Mouse (Mus musculus) kidney, embryonic 16.5 days (tissue): ENCODE results near the gene Lrrc75b. TPM values are rescaled to one million over a fixed set of nuclear protein-coding genes. Genes with fewer than 3 reads are reported as not detected.
A peak's percentile ranks its signal among the peaks of the same experiment; 100 is the strongest.
"Not testable (repeated sequence)": the region's sequence is repeated elsewhere in the genome, so short reads cannot be mapped to it uniquely, and the experiment has no call there.

Experiments used
- ATAC-seq: fragments of 200-750 bp; cut with Nextera tagmentation; 2 replicates; pipeline ENCODE4 v1.8.0; 2017; ENCODE audit warnings: moderate TSS enrichment; ENCODE audit not compliant: low FRiP score, low TSS enrichment
- H3K27ac ChIP-seq: fragments of 300-500 bp; sonication (generic); 2 replicates; pipeline ENCODE4 v1.5.1; 2014; ENCODE audit warnings: low read length
- H3K27me3 ChIP-seq: fragments of 300-500 bp; sonication (generic); 2 replicates; pipeline ENCODE4 v1.6.1; 2014; ENCODE audit warnings: low read length, control low read depth, mixed read lengths; ENCODE audit not compliant: insufficient read depth
- H3K36me3 ChIP-seq: fragments of 300-500 bp; sonication (generic); 2 replicates; pipeline ENCODE4 v1.6.1; 2014; ENCODE audit warnings: low read length, control low read depth, mixed read lengths; ENCODE audit not compliant: insufficient read depth
- H3K4me1 ChIP-seq: fragments of 300-500 bp; sonication (generic); 2 replicates; pipeline ENCODE4 v1.6.1; 2014; ENCODE audit warnings: low read length, control low read depth, mixed read lengths; ENCODE audit not compliant: insufficient read depth
- H3K4me2 ChIP-seq: fragments of 300-500 bp; sonication (generic); replicated peaks from 2 replicates; pipeline ENCODE4 v1.6.1; 2014; ENCODE audit warnings: low read depth, low read length
- H3K4me3 ChIP-seq: fragments of 300-500 bp; sonication (generic); 2 replicates; pipeline ENCODE4 v1.5.1; 2014; ENCODE audit warnings: mild to moderate bottlenecking, low read length
- H3K9ac ChIP-seq: fragments of 300-500 bp; sonication (generic); replicated peaks from 2 replicates; pipeline ENCODE4 v1.6.1; 2014; ENCODE audit warnings: low read length
- H3K9me3 ChIP-seq: fragments of 300-500 bp; sonication (generic); 2 replicates; pipeline ENCODE4 v1.6.1; 2016; ENCODE audit warnings: low read length, control low read depth
- WGBS: fragments of 180-500 bp; shearing (Covaris S2); extraction: QIAGEN DNeasy Blood & Tissue Kit; methylation state at CpG from one replicate; pipeline ENCODE4 v1.1.7; 2014; 5-methylcytosine and 5-hydroxymethylcytosine counted together
- polyA plus RNA-seq: library from polyadenylated mRNA; unstranded; fragments of >200 nt; fragmentation: Nextera tagmentation; extraction: Ambion mirVana; gene quantifications from 2 replicates; pipeline ENCODE4 v1.2.1, GENCODE M21; 2015

Gene Lrrc75b
- polyA plus RNA-seq, 1 experiment from 2014 or later = 3.8 TPM

- peak overlapping the region; percentile 45 for H3K4me2 ChIP-seq
- ATAC-seq = no peak; the same call in 1 of the 2 replicates
- no peak overlapping the region for H3K4me3 ChIP-seq
- peak overlapping the region; percentile 31 for H3K27ac ChIP-seq
- 27% methylated on average over 10 of the region's 10 CpGs for WGBS
- 0 out of 2 replicates have a peak overlapping the region, but pooled peaks have one; percentile 13 for H3K9ac ChIP-seq
- no peaks in the 10 kb centered on the region for H3K27me3 ChIP-seq
- H3K9me3 ChIP-seq = no peaks in the 10 kb centered on the region
- H3K4me1 ChIP-seq = peaks cover 26% of the 10 kb centered on the region
- no peaks in the 10 kb centered on the region for H3K36me3 ChIP-seq
Measured at GRCm38 (mm10) chr10:75570981-75571657, 11.0 kb upstream of the Lrrc75b start.

- Histone ChIP-seq H3K4me2 (peak overlapping the region; percentile 45), H3K9me3 (no peaks in the 10 kb centered on the region), H3K27me3 (no peaks in the 10 kb centered on the region), H3K27ac (peak overlapping the region; percentile 67; the same call in 1 of the 2 replicates), H3K4me3 (peak overlapping the region; percentile 45), H3K9ac (peak overlapping the region; percentile 58), H3K4me1 (peaks cover 30% of the 10 kb centered on the region), H3K36me3 (no peaks in the 10 kb centered on the region)
- no peak for ATAC-seq
- WGBS = 18% methylated on average over 4 of the region's 4 CpGs
Measured at GRCm38 (mm10) chr10:75568851-75569250, 8.7 kb upstream of the Lrrc75b start.

GRCm38 (mm10) chr10:75568441-75568840, 8.3 kb upstream of the Lrrc75b start:
- Histone ChIP-seq H3K27ac (peak overlapping the region; percentile 67), H3K27me3 (no peaks in the 10 kb centered on the region), H3K4me3 (peak overlapping the region; percentile 45), H3K4me1 (peaks cover 26% of the 10 kb centered on the region), H3K36me3 (no peaks in the 10 kb centered on the region), H3K9ac (peak overlapping the region; percentile 58), H3K4me2 (peak overlapping the region; percentile 45), H3K9me3 (no peaks in the 10 kb centered on the region)
- 4% methylated on average over 11 of the region's 11 CpGs for WGBS
- ATAC-seq = peak; percentile 43

DNA sequence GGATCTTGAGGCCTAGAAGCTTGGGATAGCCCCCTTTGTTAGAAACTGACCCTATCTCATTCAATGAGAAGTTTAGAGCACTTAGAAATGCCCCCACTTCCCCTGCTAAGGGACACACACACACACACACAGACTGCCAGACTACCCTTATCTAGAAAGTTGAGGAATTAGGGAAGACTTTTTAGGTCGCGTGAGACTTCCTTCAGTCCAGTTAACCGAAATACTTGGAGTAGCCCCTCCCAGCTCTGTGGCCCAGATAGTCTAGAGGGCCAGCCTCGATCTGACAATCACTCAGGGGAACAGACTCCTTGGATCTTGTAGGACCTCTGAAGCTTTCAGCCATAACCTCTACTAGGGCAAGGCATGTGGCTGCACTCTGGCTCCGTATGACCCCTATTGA, 7.9 kb upstream of the Lrrc75b start:
- H3K36me3 ChIP-seq = no peaks in the 10 kb centered on the region
- peaks cover 25% of the 10 kb centered on the region for H3K4me1 ChIP-seq
- peak overlapping the region; percentile 45 for H3K4me2 ChIP-seq
- H3K9me3 ChIP-seq = no peaks in the 10 kb centered on the region
- H3K4me3 ChIP-seq = peak overlapping the region; percentile 45
- no peaks in the 10 kb centered on the region for H3K27me3 ChIP-seq
- 27% methylated on average over 5 of the region's 5 CpGs for WGBS
- peak overlapping the region; percentile 67 for H3K27ac ChIP-seq
- peak overlapping the region; percentile 58; the same call in 1 of the 2 replicates for H3K9ac ChIP-seq
- no peak for ATAC-seq

DNA sequence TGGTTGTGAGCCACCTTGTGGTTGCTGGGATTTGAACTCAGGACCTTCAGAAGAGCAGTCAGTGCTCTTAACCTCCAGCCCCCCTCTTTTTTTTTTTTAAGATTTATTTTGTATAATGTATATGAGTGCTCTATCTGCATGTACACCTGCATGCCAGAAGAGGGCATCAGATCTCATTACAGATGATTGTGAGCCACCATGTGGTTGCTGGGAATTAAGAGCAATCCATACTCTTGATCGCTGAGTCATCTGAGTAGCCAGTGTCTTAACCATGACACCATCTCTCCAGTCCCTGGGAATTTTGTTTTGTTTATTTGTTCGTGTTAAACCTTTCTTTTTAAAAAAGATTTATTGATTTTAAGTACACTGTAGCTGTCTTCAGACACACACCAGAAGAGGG, 6.6 kb upstream of the Lrrc75b start:
- not testable (repeated sequence) for H3K4me3 ChIP-seq, H3K9me3 ChIP-seq, H3K27me3 ChIP-seq, ATAC-seq, H3K36me3 ChIP-seq, H3K9ac ChIP-seq
- 83% methylated on average over 2 of the region's 2 CpGs for WGBS
- Histone ChIP-seq H3K4me1 (peaks cover 24% of the 10 kb centered on the region), H3K4me2 (0 out of 2 replicates have a peak overlapping the region, but pooled peaks have one; percentile 28), H3K27ac (peak overlapping the region; percentile 89)

GRCm38 (mm10) chr10:75566321-75566720, 6.2 kb upstream of the Lrrc75b start:
- no peak; the same call in 1 of the 2 replicates for ATAC-seq
- Histone ChIP-seq H3K4me1 (peaks cover 20% of the 10 kb centered on the region), H3K27me3 (peaks cover 5% of the 10 kb centered on the region; the same call in 1 of the 2 replicates), H3K27ac (peak overlapping the region; percentile 89), H3K4me3 (peak overlapping the region; percentile 21), H3K9me3 (no peaks in the 10 kb centered on the region), H3K36me3 (no peaks in the 10 kb centered on the region), H3K4me2 (peak overlapping the region; percentile 28; the same call in 1 of the 2 replicates), H3K9ac (peak overlapping the region; percentile 22; the same call in 1 of the 2 replicates)
- WGBS = 66% methylated on average over 5 of the region's 5 CpGs

GRCm38 (mm10) chr10:75565906-75566305, 5.8 kb upstream of the Lrrc75b start:
- Histone ChIP-seq H3K4me3 (peak overlapping the region; percentile 21), H3K9ac (no peak overlapping the region; the same call in 1 of the 2 replicates), H3K4me1 (peaks cover 18% of the 10 kb centered on the region), H3K4me2 (no peak overlapping the region), H3K36me3 (no peaks in the 10 kb centered on the region), H3K27me3 (peaks cover 9% of the 10 kb centered on the region), H3K27ac (peak overlapping the region; percentile 89), H3K9me3 (no peaks in the 10 kb centered on the region)
- peak; percentile 90 for ATAC-seq
- WGBS = 50% methylated on average over 7 of the region's 7 CpGs

- Histone ChIP-seq H3K4me1 (peaks cover 22% of the 10 kb centered on the region), H3K9ac (no peak overlapping the region; the same call in 1 of the 2 replicates), H3K4me3 (0 out of 2 replicates have a peak overlapping the region, but pooled peaks have one; percentile 0), H3K27ac (peak overlapping the region; percentile 89), H3K27me3 (peaks cover 14% of the 10 kb centered on the region), H3K4me2 (no peak overlapping the region), H3K9me3 (no peaks in the 10 kb centered on the region), H3K36me3 (no peaks in the 10 kb centered on the region)
- WGBS = 46% methylated on average over 6 of the region's 6 CpGs
- ATAC-seq = peak; percentile 8; the same call in 1 of the 2 replicates
Measured at GRCm38 (mm10) chr10:75565436-75565835, 5.3 kb upstream of the Lrrc75b start.

- Histone ChIP-seq H3K4me1 (peaks cover 27% of the 10 kb centered on the region), H3K27ac (peak overlapping the region; percentile 89), H3K36me3 (no peaks in the 10 kb centered on the region), H3K27me3 (peaks cover 20% of the 10 kb centered on the region), H3K4me3 (0 out of 2 replicates have a peak overlapping the region, but pooled peaks have one; percentile 0), H3K4me2 (no peak overlapping the region; the same call in 1 of the 2 replicates), H3K9me3 (no peaks in the 10 kb centered on the region), H3K9ac (no peak overlapping the region)
- 78% methylated on average over 12 of the region's 12 CpGs for WGBS
- ATAC-seq = no peak
Measured at GRCm38 (mm10) chr10:75564687-75565265, 4.6 kb upstream of the Lrrc75b start.
